Mouse (Mus musculus) embryonic facial prominence, embryonic 10.5 days (tissue): ENCODE results near the gene Usp29. TPM values are rescaled to one million over a fixed set of nuclear protein-coding genes. Genes with fewer than 3 reads are reported as not detected.
"Not testable (repeated sequence)": the region's sequence is repeated elsewhere in the genome, so short reads cannot be mapped to it uniquely, and the experiment has no call there.

Experiments used
- DNase-seq: peaks from one replicate; pipeline ENCODE4 v3.0.0-alpha.2; 2017; ENCODE audit warnings: low spot score
- H3K27ac ChIP-seq: fragments of 300-500 bp; sonication (generic); replicated peaks from 2 replicates; pipeline ENCODE4 v1.5.1; 2016; ENCODE audit warnings: mild to moderate bottlenecking
- H3K27me3 ChIP-seq: fragments of 300-500 bp; sonication (generic); replicated peaks from 2 replicates; pipeline ENCODE4 v1.6.1; 2016; ENCODE audit warnings: low read depth, mild to moderate bottlenecking; ENCODE audit not compliant: poor library complexity, severe bottlenecking
- H3K36me3 ChIP-seq: fragments of 300-500 bp; sonication (generic); replicated peaks from 2 replicates; pipeline ENCODE4 v1.6.1; 2016; ENCODE audit warnings: mild to moderate bottlenecking, moderate library complexity
- H3K4me1 ChIP-seq: fragments of 300-500 bp; sonication (generic); 2 replicates; pipeline ENCODE4 v1.6.1; 2016
- H3K4me3 ChIP-seq: fragments of 300-500 bp; sonication (generic); 2 replicates; pipeline ENCODE4 v1.5.1; 2016; ENCODE audit warnings: mild to moderate bottlenecking, moderate library complexity
- H3K9me3 ChIP-seq: fragments of 300-500 bp; sonication (generic); 2 replicates; pipeline ENCODE4 v1.6.1; 2016; ENCODE audit warnings: mild to moderate bottlenecking
- WGBS: fragments of 180-500 bp; shearing (Covaris S2); methylation state at CpG from one replicate; pipeline ENCODE4 v1.1.7; 2016; 5-methylcytosine and 5-hydroxymethylcytosine counted together
- polyA plus RNA-seq: library from polyadenylated mRNA; unstranded; fragments of >200 nt; fragmentation: Nextera tagmentation; extraction: Ambion mirVana; gene quantifications from 2 replicates; pipeline ENCODE4 v1.2.1, GENCODE M21; 2016

Usp29 gene
- polyA plus RNA-seq, 1 experiment from 2014 or later: 15.9 TPM

DNA sequence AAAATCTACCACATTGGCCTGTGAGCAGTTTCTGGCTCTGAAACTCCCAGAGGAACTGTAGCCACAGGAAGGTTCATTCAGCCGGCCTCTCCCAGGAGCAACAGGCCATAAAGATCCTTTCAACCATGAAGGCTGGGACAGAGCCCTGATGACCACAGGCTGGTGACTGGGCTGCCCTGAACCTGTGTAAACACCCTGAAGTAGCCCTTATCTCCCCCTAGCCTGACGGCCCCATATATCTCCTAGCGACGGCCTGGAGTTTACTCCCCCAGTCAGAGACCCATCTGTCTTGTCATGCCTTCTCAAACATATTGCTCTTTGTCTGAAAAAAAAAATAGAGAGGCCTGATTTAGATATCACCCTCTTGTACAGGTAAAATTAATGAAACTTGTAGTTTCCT, 166.6 kb downstream of the Usp29 start:
- not testable (repeated sequence) for DNase-seq, H3K36me3 ChIP-seq, H3K27me3 ChIP-seq, H3K9me3 ChIP-seq, H3K27ac ChIP-seq, H3K4me1 ChIP-seq, H3K4me3 ChIP-seq
- WGBS: 52% methylated on average over 4 of the region's 4 CpGs

DNA sequence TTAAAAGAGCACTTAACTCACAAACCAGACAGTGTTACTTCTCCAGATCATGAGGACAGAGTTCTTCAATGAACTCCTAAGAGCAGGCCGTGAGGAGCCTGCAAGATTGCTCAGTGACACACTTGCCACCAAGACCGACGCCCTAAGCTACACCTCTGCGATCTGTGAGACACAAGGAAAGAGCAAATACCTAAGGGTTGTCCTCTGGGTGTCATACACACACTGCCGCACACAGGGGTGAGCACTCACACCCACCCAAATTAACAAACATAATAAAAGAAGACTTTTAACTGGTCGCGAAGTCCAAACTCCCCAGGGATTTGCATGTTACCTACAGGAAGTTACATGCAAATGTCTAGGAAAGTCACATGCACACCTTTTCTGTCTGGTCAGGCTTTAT, 170.3 kb downstream of the Usp29 start:
- H3K27me3 ChIP-seq: no peaks in the 10 kb centered on the region

DNA sequence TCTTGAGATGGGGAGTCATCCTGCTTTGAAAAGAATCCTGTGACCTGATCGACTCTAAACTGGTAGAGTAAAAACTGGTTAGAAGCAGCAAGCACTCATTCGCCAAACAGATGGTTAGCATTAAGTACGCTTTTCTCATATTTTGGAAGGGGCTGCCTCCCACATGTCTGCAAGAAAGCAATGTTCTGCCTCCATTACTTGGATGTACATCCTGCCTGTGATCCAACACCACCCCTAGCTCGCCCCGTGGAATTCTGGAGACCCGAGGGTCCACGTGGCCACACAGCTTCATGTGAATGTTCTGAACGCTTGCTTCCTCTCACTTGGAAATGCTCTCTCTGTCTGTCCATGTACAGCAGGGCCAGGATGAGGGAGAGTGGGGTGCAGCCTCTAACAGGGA, 173.1 kb downstream of the Usp29 start:
- Histone ChIP-seq H3K36me3 (no peaks in the 10 kb centered on the region), H3K27me3 (no peaks in the 10 kb centered on the region), H3K4me1 (peaks cover 16% of the 10 kb centered on the region), H3K9me3 (no peaks in the 10 kb centered on the region), H3K4me3 (no peak overlapping the region), H3K27ac (peak overlapping the region; percentile 81)
- WGBS: 61% methylated on average over 8 of the region's 8 CpGs
- peak; percentile 41 for DNase-seq

More for the DNA sequence above, 170.3 kb downstream of the Usp29 start:
- Histone ChIP-seq H3K4me3 (no peak overlapping the region), H3K36me3 (no peaks in the 10 kb centered on the region), H3K9me3 (no peaks in the 10 kb centered on the region), H3K4me1 (peaks cover 16% of the 10 kb centered on the region), H3K27ac (no peak overlapping the region)
- WGBS: 96% methylated on average over 7 of the region's 7 CpGs
- DNase-seq: no peak

DNA sequence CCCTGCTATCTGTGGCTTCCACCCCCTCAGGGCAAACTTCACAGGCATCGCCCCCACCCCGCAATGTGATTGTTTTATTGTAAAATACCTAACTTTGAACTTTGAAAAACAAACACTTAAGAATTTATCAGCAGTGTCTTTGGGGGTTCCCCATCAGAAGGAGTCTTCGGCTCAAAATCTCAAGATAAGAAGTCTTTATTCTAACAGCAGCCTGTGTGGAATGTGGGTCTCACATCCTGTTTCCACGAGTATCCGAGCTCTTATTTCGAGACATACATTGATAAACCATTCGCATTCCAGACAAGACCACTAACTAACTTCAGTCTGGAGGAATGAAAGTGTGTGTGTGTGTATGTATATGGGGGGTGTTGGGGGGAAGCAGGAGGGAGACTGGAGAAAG, 180.1 kb downstream of the Usp29 start:
- DNase-seq: no peak
- Histone ChIP-seq H3K27ac (peak overlapping the region; percentile 70), H3K9me3 (no peaks in the 10 kb centered on the region), H3K4me1 (peaks cover 50% of the 10 kb centered on the region), H3K36me3 (no peaks in the 10 kb centered on the region), H3K4me3 (no peak overlapping the region), H3K27me3 (no peaks in the 10 kb centered on the region)
- 42% methylated on average over 7 of the region's 7 CpGs for WGBS

DNA sequence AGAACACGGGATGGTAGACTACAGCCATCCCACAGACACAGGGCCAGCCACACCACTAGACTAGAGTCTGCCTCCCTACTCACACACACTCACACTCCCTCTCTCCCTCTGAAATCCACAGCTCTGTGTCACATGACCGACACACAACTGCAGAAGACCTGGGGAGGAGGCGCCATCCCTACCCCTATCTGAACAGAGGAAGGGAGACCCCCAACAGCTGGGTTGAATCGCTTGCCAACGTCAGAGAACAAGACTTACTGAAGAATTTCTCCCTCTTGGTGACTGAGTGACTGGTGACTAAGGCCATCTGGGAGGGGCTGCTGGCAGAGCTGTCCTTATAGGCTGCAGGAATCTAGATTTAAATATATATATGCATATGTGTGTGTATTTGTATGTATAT, 181.4 kb downstream of the Usp29 start:
- 76% methylated on average over 5 of the region's 5 CpGs for WGBS
- H3K4me1 ChIP-seq: peaks cover 58% of the 10 kb centered on the region
- no peaks in the 10 kb centered on the region for H3K36me3 ChIP-seq
- H3K27ac ChIP-seq: peak overlapping the region; percentile 70; the same call in 1 of the 2 replicates
- H3K9me3 ChIP-seq: no peaks in the 10 kb centered on the region
- no peak overlapping the region for H3K4me3 ChIP-seq
- DNase-seq: no peak
- H3K27me3 ChIP-seq: no peaks in the 10 kb centered on the region

DNA sequence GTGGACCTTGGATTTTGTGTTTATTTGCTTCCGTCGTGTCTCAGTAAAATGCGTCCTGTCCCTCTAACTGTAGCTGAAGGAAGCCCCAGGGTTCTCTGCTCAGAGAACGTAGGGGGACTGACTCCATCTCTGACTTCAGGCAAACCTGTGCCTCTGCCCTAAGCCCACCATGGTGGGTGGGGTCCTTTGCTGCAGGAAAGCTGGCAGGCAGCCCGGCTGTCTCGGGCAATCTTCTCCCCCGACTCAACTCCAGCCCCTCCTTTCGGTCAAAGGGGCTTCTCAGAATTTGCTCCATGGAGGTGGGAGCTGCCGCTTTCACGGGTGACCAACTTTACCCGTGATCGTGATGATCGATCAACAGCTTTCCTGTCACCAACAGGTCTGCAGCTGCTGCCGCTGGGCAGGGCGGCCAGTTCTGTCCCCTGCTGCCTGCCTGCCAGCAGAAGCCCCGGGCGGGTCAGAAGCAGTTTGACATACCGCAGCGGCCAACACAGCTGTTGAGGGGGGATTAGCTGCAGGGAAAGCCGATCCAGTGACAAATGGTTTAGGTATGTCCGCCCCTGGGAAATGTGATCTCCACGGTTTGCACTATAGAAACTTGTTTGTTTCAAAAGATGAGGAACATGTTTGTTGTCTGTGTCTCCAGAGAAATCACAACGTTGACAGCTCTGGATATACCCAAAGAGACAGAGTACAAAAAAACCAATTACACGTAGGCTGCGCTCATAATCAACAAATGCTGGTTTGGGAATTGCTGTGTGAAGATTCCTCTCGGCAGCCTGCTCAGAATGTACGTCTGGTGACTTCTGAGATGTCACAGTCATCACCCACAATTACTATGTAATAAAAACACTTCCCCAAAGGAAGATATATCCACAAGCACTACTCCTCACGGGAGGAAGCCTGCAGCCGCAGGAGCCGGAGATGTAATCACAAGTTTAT, 183.3 kb downstream of the Usp29 start:
- Histone ChIP-seq H3K4me1 (peaks cover 76% of the 10 kb centered on the region), H3K27ac (peak overlapping the region; percentile 85), H3K9me3 (no peaks in the 10 kb centered on the region), H3K36me3 (no peaks in the 10 kb centered on the region), H3K27me3 (no peaks in the 10 kb centered on the region), H3K4me3 (peak overlapping the region; percentile 53)
- WGBS: 11% methylated on average over 30 of the region's 30 CpGs
- DNase-seq: peak; percentile 87

DNA sequence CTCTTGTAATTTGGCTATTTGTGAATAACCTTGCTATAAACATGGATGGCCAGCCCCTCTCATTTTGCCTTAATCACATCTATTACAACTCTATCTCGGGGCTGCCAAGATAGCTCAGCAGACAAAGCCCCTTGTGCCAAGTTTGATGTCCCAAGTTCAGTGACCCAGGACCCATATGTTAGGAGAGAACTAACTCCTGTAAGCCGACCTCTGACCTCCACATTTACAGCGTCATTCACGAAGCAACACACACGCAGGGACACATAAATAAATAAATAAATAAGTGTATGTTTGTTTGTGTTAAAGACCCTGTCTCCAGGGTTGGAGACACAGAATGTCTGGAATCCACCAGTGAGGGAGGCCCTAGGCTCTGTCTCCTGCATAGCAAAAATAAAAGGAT, 186.7 kb downstream of the Usp29 start:
- DNase-seq: no peak
- 42% methylated on average over 5 of the region's 5 CpGs for WGBS
- no peak overlapping the region for H3K4me3 ChIP-seq
- no peaks in the 10 kb centered on the region for H3K27me3 ChIP-seq
- H3K27ac ChIP-seq: peak overlapping the region; percentile 83
- no peaks in the 10 kb centered on the region for H3K9me3 ChIP-seq
- no peaks in the 10 kb centered on the region for H3K36me3 ChIP-seq
- H3K4me1 ChIP-seq: peaks cover 61% of the 10 kb centered on the region

DNA sequence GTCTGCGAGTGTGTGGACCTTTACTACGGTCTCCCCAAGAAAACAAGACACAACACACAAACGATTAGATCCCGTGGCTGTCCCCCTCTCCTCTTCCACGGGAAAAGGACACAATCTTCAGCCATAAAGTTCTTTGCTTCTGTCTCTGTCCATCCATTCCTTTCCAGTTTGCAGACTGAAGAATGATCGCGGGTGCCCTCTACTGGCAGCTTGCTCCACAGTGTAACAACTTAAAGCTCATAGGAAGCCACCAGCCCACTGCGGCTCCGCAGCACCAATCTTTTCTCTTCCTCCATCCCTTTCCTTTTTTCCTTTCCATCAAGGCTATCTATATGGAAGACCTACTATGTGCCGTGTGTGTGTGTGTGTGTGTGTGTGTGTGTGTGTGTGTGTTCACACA, 187.9 kb downstream of the Usp29 start:
- H3K4me1 ChIP-seq: peaks cover 52% of the 10 kb centered on the region
- H3K9me3 ChIP-seq: no peaks in the 10 kb centered on the region
- H3K27me3 ChIP-seq: no peaks in the 10 kb centered on the region
- WGBS: 17% methylated on average over 10 of the region's 10 CpGs
- DNase-seq: peak; percentile 90
- H3K4me3 ChIP-seq: no peak overlapping the region
- no peaks in the 10 kb centered on the region for H3K36me3 ChIP-seq
- H3K27ac ChIP-seq: peak overlapping the region; percentile 83

DNA sequence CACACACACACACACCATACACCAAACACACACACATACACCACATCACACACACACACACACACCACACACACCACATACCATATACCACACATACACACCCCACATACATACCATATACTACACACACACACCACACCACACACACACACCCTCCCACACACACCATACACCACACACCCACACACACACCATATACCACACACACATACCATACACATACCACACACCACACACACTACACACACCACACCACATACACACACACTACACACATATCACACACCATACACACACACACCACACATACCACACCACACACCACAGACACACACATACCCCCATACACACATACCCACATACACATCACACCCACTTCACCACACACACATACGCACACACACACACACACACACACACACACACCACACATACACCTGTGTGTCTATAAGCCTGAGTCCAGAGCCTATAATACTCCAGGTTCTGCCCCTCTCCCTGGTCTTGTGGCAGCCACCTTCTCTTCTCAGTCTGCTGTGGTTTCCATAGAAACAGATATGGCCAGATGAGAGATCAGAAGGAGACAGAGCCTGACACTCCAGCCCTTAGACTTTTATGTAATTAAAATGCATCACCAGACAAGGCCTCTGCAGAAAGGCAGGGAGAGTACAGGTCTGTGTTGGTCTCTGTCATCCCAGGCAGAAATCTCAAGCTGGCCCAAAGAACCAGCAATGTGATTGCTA, 188.9 kb downstream of the Usp29 start:
- no peaks in the 10 kb centered on the region for H3K27me3 ChIP-seq
- H3K4me3 ChIP-seq: no peak overlapping the region
- H3K4me1 ChIP-seq: peaks cover 42% of the 10 kb centered on the region
- peak overlapping the region; percentile 15; the same call in 1 of the 2 replicates for H3K27ac ChIP-seq
- no peak for DNase-seq
- H3K9me3 ChIP-seq: no peaks in the 10 kb centered on the region
- 68% methylated on average over 1 of the region's 1 CpGs for WGBS
- no peaks in the 10 kb centered on the region for H3K36me3 ChIP-seq

DNA sequence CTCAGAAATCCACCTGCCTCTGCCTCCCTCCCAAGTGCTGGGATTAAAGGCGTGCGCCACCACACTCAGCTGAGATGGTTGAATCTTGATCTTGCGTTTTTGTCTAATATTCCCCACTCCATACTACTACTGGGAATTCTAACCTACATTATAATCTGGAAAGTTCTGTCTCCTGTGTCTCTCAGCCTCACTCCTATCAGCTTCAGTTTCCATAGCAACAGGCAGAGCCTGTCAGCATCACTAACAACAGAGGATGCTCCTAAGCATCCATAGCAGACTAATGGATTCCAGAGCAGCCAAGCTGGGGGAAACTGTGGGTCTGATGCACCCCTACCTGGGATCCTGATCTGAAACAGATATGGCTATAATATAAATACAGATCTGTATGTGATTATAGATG, 193.1 kb downstream of the Usp29 start:
- Histone ChIP-seq H3K27ac (no peak overlapping the region), H3K36me3 (no peaks in the 10 kb centered on the region), H3K4me1 (peaks cover 9% of the 10 kb centered on the region; the same call in 1 of the 2 replicates), H3K9me3 (no peaks in the 10 kb centered on the region), H3K27me3 (no peaks in the 10 kb centered on the region), H3K4me3 (no peak overlapping the region)
- 93% methylated on average over 3 of the region's 3 CpGs for WGBS
- DNase-seq: no peak

DNA sequence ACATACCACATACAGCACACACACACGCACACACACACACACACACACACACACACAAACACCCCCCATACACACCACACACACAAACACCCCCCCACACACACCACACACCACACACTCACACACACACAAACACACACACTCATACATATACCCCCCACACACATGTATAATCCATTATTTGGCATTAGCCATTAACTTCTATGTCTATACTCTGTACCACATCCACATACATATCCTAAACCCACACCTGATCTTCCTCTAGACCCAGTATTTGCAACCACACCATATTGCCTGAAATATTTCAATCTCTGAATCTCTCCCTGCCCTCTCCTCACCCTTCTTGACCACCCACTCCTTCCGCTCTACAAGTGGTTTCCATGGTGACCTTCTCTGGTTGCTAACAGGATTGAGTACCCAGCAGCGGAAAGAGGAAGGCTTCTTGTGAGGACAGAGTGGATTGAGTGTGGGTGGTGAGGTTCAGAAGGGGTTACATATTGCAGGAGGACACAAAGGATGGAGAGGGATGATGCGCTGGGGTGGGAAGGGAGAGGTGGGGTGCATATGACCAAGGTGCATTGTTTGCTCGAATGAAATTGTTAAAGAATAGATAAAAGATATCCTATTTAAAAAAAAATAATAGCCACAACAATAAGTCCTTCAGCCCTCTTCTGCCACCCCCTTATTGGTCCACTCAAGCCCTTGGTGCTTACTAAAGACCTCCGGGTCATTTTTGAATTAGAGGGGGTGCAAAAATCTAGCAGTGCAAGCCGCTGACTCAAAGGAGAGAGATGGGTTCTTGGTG, 195.8 kb downstream of the Usp29 start:
- H3K27ac ChIP-seq: no peak overlapping the region
- DNase-seq: no peak
- H3K4me1 ChIP-seq: peaks cover 5% of the 10 kb centered on the region; the same call in 1 of the 2 replicates
- WGBS: 66% methylated on average over 7 of the region's 7 CpGs
- H3K36me3 ChIP-seq: no peaks in the 10 kb centered on the region
- no peaks in the 10 kb centered on the region for H3K27me3 ChIP-seq
- no peaks in the 10 kb centered on the region for H3K9me3 ChIP-seq
- H3K4me3 ChIP-seq: no peak overlapping the region

DNA sequence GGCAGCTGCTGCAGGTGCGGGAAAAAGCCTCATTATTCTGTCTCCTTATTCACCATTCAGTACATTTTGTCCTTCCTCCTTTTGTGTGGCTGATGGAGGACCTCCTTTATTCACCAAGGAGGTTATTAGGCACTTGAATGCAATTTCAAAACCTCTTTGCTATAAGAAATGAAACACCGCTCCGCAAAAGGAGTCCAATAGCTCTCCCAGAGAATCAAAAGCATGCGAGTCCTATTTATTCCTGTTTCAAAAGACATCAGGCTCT, 196.3 kb downstream of the Usp29 start:
- Histone ChIP-seq H3K27ac (no peak overlapping the region), H3K9me3 (no peaks in the 10 kb centered on the region), H3K27me3 (no peaks in the 10 kb centered on the region), H3K4me1 (peaks cover 5% of the 10 kb centered on the region; the same call in 1 of the 2 replicates), H3K36me3 (no peaks in the 10 kb centered on the region), H3K4me3 (no peak overlapping the region)
- no peak for DNase-seq
- WGBS: 69% methylated on average over 4 of the region's 4 CpGs
